Mouse (Mus musculus) megakaryocyte, embryonic 14.5 days (primary cell): ENCODE results near the gene Ikbke.

Experiments
- FLI1 ChIP-seq: IDR thresholded peaks from 2 replicates; pipeline ENCODE4 v1.6.1; 2012; ENCODE audit warnings: low read length, inconsistent platforms, mixed read lengths
- GATA1 ChIP-seq: IDR thresholded peaks from 3 replicates; pipeline ENCODE4 v1.6.1; 2012; ENCODE audit warnings: mixed read lengths, low read length, inconsistent platforms, borderline replicate concordance

DNA sequence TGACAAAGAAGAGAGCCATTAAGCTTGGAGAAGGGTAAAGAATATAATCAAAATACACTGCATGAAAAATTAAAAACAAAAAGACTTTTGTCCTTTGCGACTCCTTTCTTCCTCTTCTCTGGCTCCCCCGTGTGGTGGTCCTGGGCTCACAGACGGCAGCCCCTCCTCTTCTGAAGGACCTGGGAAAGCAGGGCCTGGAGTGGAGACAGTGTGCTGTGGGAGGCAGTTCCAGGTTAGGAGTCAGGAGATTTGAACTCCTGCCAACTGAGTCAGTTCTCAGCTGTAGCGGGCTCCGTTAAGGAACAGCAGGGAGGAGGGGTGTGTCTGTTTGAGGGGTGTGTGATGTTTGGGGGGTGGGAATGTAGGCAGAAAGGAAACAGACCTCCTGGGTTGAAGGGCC lies 71.9 kb downstream of the Ikbke start:
- TF ChIP-seq GATA1 (no peak), FLI1 (no peak)
